Mouse (Mus musculus) gastrocnemius, postnatal 36 days (tissue): ENCODE results near the gene Fus. TPM values are rescaled to one million over a fixed set of nuclear protein-coding genes. Genes with fewer than 3 reads are reported as not detected.

Experiments
- DNase-seq, 2 experiments: peaks; one replicate each; pipeline ENCODE4 v3.0.0; 2022
- intact Hi-C: fragments of 180-260 bp; cut with DNase I; formaldehyde crosslinking; loops from one replicate; pipeline ENCODE4 v1.15.1; 2025
- long read RNA-seq, 2 experiments: library from polyadenylated mRNA; stranded (forward); transcript quantifications; one replicate each; pipeline ENCODE4 v2.0.0; 2021
- total RNA-seq, 2 experiments: library from RNA; stranded (reverse); gene quantifications; 2 replicates each; pipeline ENCODE4 v1.2.3; 2021

Fus gene
- total RNA-seq = 10 to 100 TPM; 60.9 to 92.2 TPM
- long read RNA-seq, experiment 1, full-length matches to known transcripts = 4 of 34 reads
- long read RNA-seq, experiment 1, partial matches to known transcripts = 30 of 34 reads
- long read RNA-seq, experiment 1, other reads (novel, unspliced or antisense) = 0 of 34 reads
- long read RNA-seq, experiment 2, partial matches to known transcripts = 60 of 64 reads
- long read RNA-seq, experiment 2, other reads (novel, unspliced or antisense) = 1 of 64 reads

- intact Hi-C loops = no loop called here
- DNase-seq = peak; percentile 93 to 97
These were observed at the start of gene Fus for GRCm38 (mm10) chr7:127967004-127967921. Fus (plus strand) TSS chr7:127967457.

- DNase-seq = no peak
- intact Hi-C loops = no loop called here
These were observed 49.1 kb upstream of the Fus start for GRCm38 (mm10) chr7:127918203-127918602.

- DNase-seq = no peak
- intact Hi-C loops = no loop called here
These were observed 48.0 kb upstream of the Fus start for GRCm38 (mm10) chr7:127919290-127919689.

GRCm38 (mm10) chr7:127921516-127921915 is 45.7 kb upstream of the Fus start:
- intact Hi-C loops = no loop called here
- no peak for DNase-seq

- DNase-seq = no peak
- intact Hi-C loops = no loop called here
These were observed 44.6 kb upstream of the Fus start for GRCm38 (mm10) chr7:127922451-127923275.

GRCm38 (mm10) chr7:127923714-127924113 is 43.5 kb upstream of the Fus start:
- intact Hi-C loops = no loop called here
- no peak for DNase-seq

- DNase-seq = no peak
- intact Hi-C loops = no loop called here
These were observed 42.0 kb upstream of the Fus start for GRCm38 (mm10) chr7:127925252-127925651.

GRCm38 (mm10) chr7:127926066-127926465 is 41.2 kb upstream of the Fus start:
- intact Hi-C loops = no loop called here
- DNase-seq = no peak

GRCm38 (mm10) chr7:127926846-127927245 is 40.4 kb upstream of the Fus start:
- intact Hi-C loops = no loop called here
- DNase-seq = no peak

GRCm38 (mm10) chr7:127927726-127928125 is 39.5 kb upstream of the Fus start:
- intact Hi-C loops = no loop called here

GRCm38 (mm10) chr7:127928596-127928995 is 38.7 kb upstream of the Fus start:
- intact Hi-C loops = no loop called here
- no peak for DNase-seq

More at GRCm38 (mm10) chr7:127927726-127928125, 39.5 kb upstream of the Fus start:
- no peak for DNase-seq

GRCm38 (mm10) chr7:127929923-127930322 is 37.3 kb upstream of the Fus start, which contains the start of gene Prss8:
Prss8 (minus strand) TSS chr7:127930104.
- intact Hi-C loops = no loop called here
- DNase-seq = no peak

- intact Hi-C loops = no loop called here
- DNase-seq = no peak
These were observed 36.6 kb upstream of the Fus start for GRCm38 (mm10) chr7:127930636-127931035.

- intact Hi-C loops = no loop called here
- DNase-seq = no peak
These were observed 35.7 kb upstream of the Fus start for GRCm38 (mm10) chr7:127931351-127932135.

- intact Hi-C loops = no loop called here
- DNase-seq = no peak
These were observed 34.8 kb upstream of the Fus start for GRCm38 (mm10) chr7:127932273-127933031.

GRCm38 (mm10) chr7:127934075-127934474 is 33.2 kb upstream of the Fus start:
- DNase-seq = no peak
- intact Hi-C loops = no loop called here

GRCm38 (mm10) chr7:127935028-127935722 is 32.1 kb upstream of the Fus start:
- intact Hi-C loops = loop anchor here (5.0 kb wide), 1 partner anchor 133 kb away; the partner anchor contains the start of gene Hsd3b7
- peak; percentile 95 to 96 for DNase-seq

- intact Hi-C loops = loop anchor here (5.0 kb wide), 1 partner anchor 133 kb away; the partner anchor contains the start of gene Hsd3b7
- no peak for DNase-seq
These were observed 31.5 kb upstream of the Fus start for GRCm38 (mm10) chr7:127935748-127936159.
